Mouse (Mus musculus) CH12.LX (cell line): ENCODE measurements around the gene Haus2. TPM values are rescaled to one million over a fixed set of nuclear protein-coding genes. Genes with fewer than 3 reads are reported as not detected.

Experiments
- DNase-seq: peaks from one replicate; pipeline ENCODE4 v3.0.0-alpha.2; 2013; ENCODE audit errors: extremely low read depth
- H3K27ac ChIP-seq: 2 replicates; pipeline ENCODE4 v1.5.1; 2012; ENCODE audit warnings: low read depth, mild to moderate bottlenecking, control low read depth, moderate library complexity; ENCODE audit not compliant: insufficient read depth
- H3K27me3 ChIP-seq: replicated peaks from 2 replicates; pipeline ENCODE3; 2012; ENCODE audit warnings: inconsistent platforms
- H3K36me3 ChIP-seq, 2 experiments: replicated peaks in 1 of 2; 2 replicates each; pipeline versions ENCODE3 to v1.6.1; 2012; ENCODE audit warnings: inconsistent platforms in 1 of 2, low read length in 1 of 2, mild to moderate bottlenecking in 1 of 2, mixed read lengths in 1 of 2, moderate library complexity in 1 of 2; ENCODE audit not compliant: control insufficient read depth in 1 of 2, insufficient read depth in 1 of 2
- H3K4me1 ChIP-seq, 2 experiments: 2 replicates each; pipeline ENCODE4 v1.6.1; 2012; ENCODE audit warnings: inconsistent platforms in 1 of 2, moderate library complexity in 1 of 2; ENCODE audit not compliant: insufficient read depth in 2 of 2, control insufficient read depth in 1 of 2
- H3K4me2 ChIP-seq: 2 replicates; pipeline ENCODE4 v1.6.1; 2012; ENCODE audit warnings: low read depth, mild to moderate bottlenecking, control low read depth; ENCODE audit not compliant: poor library complexity, insufficient read depth, severe bottlenecking
- H3K4me3 ChIP-seq, 3 experiments: fragments of 150-350 bp in 1 of 3; sonication (generic) in 1 of 3; replicated peaks in 1 of 3; 2 replicates each; pipeline versions ENCODE3 to v1.5.1; 2011 to 2012; ENCODE audit warnings: low read depth in 2 of 3, low read length in 2 of 3, mild to moderate bottlenecking in 2 of 3, moderate library complexity in 2 of 3, control low read depth in 1 of 3, improper control_type of control experiment in 1 of 3, inconsistent platforms in 1 of 3, mixed read lengths in 1 of 3; ENCODE audit not compliant: poor library complexity in 1 of 3
- H3K79me2 ChIP-seq: replicated peaks from 2 replicates; pipeline ENCODE4 v1.6.1; 2012; ENCODE audit warnings: mild to moderate bottlenecking, moderate library complexity; ENCODE audit not compliant: control insufficient read depth, poor library complexity, insufficient read depth, severe bottlenecking; ENCODE audit errors: extremely low read depth
- H3K9ac ChIP-seq: 2 replicates; pipeline ENCODE4 v1.6.1; 2012; ENCODE audit warnings: low read depth, mild to moderate bottlenecking, control low read depth, moderate library complexity; ENCODE audit not compliant: insufficient read depth
- H3K9me3 ChIP-seq: replicated peaks from 2 replicates; pipeline ENCODE3; 2012; ENCODE audit warnings: low read length, inconsistent platforms, mixed read lengths
- BHLHE40 ChIP-seq: IDR thresholded peaks from 2 replicates; pipeline ENCODE4 v1.6.1; 2011; ENCODE audit warnings: mild to moderate bottlenecking, low read depth, low read length, improper control_type of control experiment
- CHD2 ChIP-seq: IDR thresholded peaks from 2 replicates; pipeline ENCODE4 v1.6.1; 2011; ENCODE audit warnings: low read length, improper control_type of control experiment
- CTCF ChIP-seq, 2 experiments: IDR thresholded peaks in 1 of 2; conservative IDR thresholded peaks in 1 of 2; 2 replicates each; pipeline ENCODE4 v1.5.1; 2011 to 2012; ENCODE audit warnings: low read depth in 2 of 2, low read length in 2 of 2, improper control_type of control experiment in 1 of 2, inconsistent platforms in 1 of 2, mild to moderate bottlenecking in 1 of 2, moderate library complexity in 1 of 2
- E2F4 ChIP-seq: IDR thresholded peaks from 2 replicates; pipeline ENCODE4 v1.6.1; 2011; ENCODE audit warnings: low read depth, low read length, improper control_type of control experiment; ENCODE audit not compliant: insufficient replicate concordance
- ELF1 ChIP-seq: IDR thresholded peaks from 2 replicates; pipeline ENCODE4 v1.6.1; 2014; ENCODE audit warnings: low read depth, mild to moderate bottlenecking, inconsistent platforms, low read length, improper control_type of control experiment
- GABPA ChIP-seq: IDR thresholded peaks from 2 replicates; pipeline ENCODE4 v1.6.1; 2012; ENCODE audit warnings: low read depth, low read length, improper control_type of control experiment, inconsistent platforms; ENCODE audit not compliant: insufficient replicate concordance
- HCFC1 ChIP-seq: IDR thresholded peaks from 2 replicates; pipeline ENCODE4 v1.6.1; 2012; ENCODE audit warnings: low read depth, mild to moderate bottlenecking, inconsistent platforms, low read length, improper control_type of control experiment
- IRF4 ChIP-seq: IDR thresholded peaks from 2 replicates; pipeline ENCODE4 v1.6.1; 2014; ENCODE audit warnings: low read depth, mild to moderate bottlenecking, inconsistent platforms, low read length, improper control_type of control experiment
- JUN ChIP-seq: IDR thresholded peaks from 2 replicates; pipeline ENCODE4 v1.6.1; 2011; ENCODE audit warnings: low read depth, mild to moderate bottlenecking, low read length, improper control_type of control experiment, moderate library complexity; ENCODE audit not compliant: insufficient read depth
- JUND ChIP-seq: conservative IDR thresholded peaks from 2 replicates; pipeline ENCODE4 v1.6.1; 2011; ENCODE audit warnings: low read depth, low read length, improper control_type of control experiment
- KAT2A ChIP-seq: IDR thresholded peaks from 2 replicates; pipeline ENCODE4 v1.6.1; 2012; ENCODE audit warnings: low read length, improper control_type of control experiment, inconsistent platforms; ENCODE audit not compliant: insufficient replicate concordance
- MAX ChIP-seq: IDR thresholded peaks from 2 replicates; pipeline ENCODE4 v1.6.1; 2011; ENCODE audit warnings: low read length, improper control_type of control experiment
- POLR2A ChIP-seq: IDR thresholded peaks from 2 replicates; pipeline ENCODE4 v1.6.1; 2011; ENCODE audit warnings: low read depth, mild to moderate bottlenecking, improper control_type of control experiment, low read length
- SMC3 ChIP-seq: IDR thresholded peaks from 2 replicates; pipeline ENCODE4 v1.6.1; 2011; ENCODE audit warnings: low read depth, low read length, improper control_type of control experiment
- TCF12 ChIP-seq: IDR thresholded peaks from 2 replicates; pipeline ENCODE4 v1.6.1; 2014; ENCODE audit warnings: low read depth, mild to moderate bottlenecking, inconsistent platforms, low read length, improper control_type of control experiment
- USF2 ChIP-seq: conservative IDR thresholded peaks from 2 replicates; pipeline ENCODE4 v1.6.1; 2011; ENCODE audit warnings: low read depth, low read length, improper control_type of control experiment
- ZMIZ1 ChIP-seq: IDR thresholded peaks from 2 replicates; pipeline ENCODE4 v1.6.1; 2012; ENCODE audit warnings: low read depth, mild to moderate bottlenecking, inconsistent platforms, low read length, improper control_type of control experiment
- ZNF384 ChIP-seq: IDR thresholded peaks from 2 replicates; pipeline ENCODE4 v1.6.1; 2012; ENCODE audit warnings: low read depth, low read length, improper control_type of control experiment, inconsistent platforms
- dilution Hi-C: fragments of 300-500 bp; cut with MboI; formaldehyde crosslinking; loops from 2 replicates; pipeline ENCODE4 v1.14.3; 2020; ENCODE audit warnings: low sequenced_read_pairs; ENCODE audit not compliant: extremely low pct_unique_long_range_greater_than_20kb, extremely low pct_ligation_motif_present
- in situ Hi-C: fragments of 300-500 bp; cut with MboI; formaldehyde crosslinking; loops from 3 replicates; pipeline ENCODE4 v1.14.3; 2019; ENCODE audit warnings: low sequenced_read_pairs, low pct_ligation_motif_present, low pct_unique_long_range_greater_than_20kb, mixed read lengths
- polyA plus RNA-seq: library from polyadenylated mRNA; unstranded; fragments of >175 nt; gene quantifications from 2 replicates; pipeline ENCODE4 v1.2.1, GENCODE M21; 2012; ENCODE audit warnings: low read depth; ENCODE audit not compliant: insufficient read length
- total RNA-seq, 2 experiments: library from RNA; depleted of rRNA; stranded (reverse); fragments of 300-350 nt in 1 of 2; fragments of >200 nt in 1 of 2; gene quantifications; 2 replicates each; pipeline ENCODE4 v1.2.3; 2012 to 2014

The Haus2 gene
- total and polyA plus RNA-seq, 3 experiments, result 12.8 to 37.8 (median 18.2) TPM

GRCm38 (mm10) chr2:120628886-120629735 is 19.9 kb downstream of the Haus2 start, which contains the start of gene Stard9 (continued):
- TF ChIP-seq E2F4 (no peak), GABPA (no peak), BHLHE40 (no peak)

- H3K4me1 ChIP-seq, result peaks cover 3 to 13% of the 10 kb centered on the region in 2 experiments; a peak in 2 of 4 replicates
- in situ Hi-C loops (no loop called here), dilution Hi-C loops (no loop called here)
- H3K4me2 ChIP-seq, result no peak overlapping the region
- no peak for DNase-seq
- no peaks in the 10 kb centered on the region for H3K9me3 ChIP-seq
- TF ChIP-seq SMC3, result no peak
- no peak for TF ChIP-seq KAT2A
- TF ChIP-seq ZMIZ1, result no peak
- TF ChIP-seq CTCF (conservative IDR thresholded peaks at IDR 0.05 in 1 of 2, IDR thresholded peaks at IDR 0.05 in 1 of 2; ENCODE audit: low read depth in 2 of 2, low read length in 2 of 2), result no peak
- no peak for TF ChIP-seq ZNF384
- TF ChIP-seq JUND, result no peak
- TF ChIP-seq HCFC1, result no peak
- TF ChIP-seq USF2, result no peak
- TF ChIP-seq BHLHE40, result no peak
- no peak for TF ChIP-seq IRF4
- no peak for TF ChIP-seq POLR2A
- TF ChIP-seq JUN, result no peak
- TF ChIP-seq TCF12, result no peak
- H3K27me3 ChIP-seq, result no peaks in the 10 kb centered on the region
- H3K27ac ChIP-seq, result no peak overlapping the region
- H3K9ac ChIP-seq, result no peak overlapping the region
- no peaks in the 10 kb centered on the region for H3K36me3 ChIP-seq
- H3K4me3 ChIP-seq, result no peak overlapping the region
- no peaks in the 10 kb centered on the region for H3K79me2 ChIP-seq
These were observed 21.1 kb downstream of the Haus2 start for GRCm38 (mm10) chr2:120630246-120630645.

GRCm38 (mm10) chr2:120630655-120631054 is 21.5 kb downstream of the Haus2 start:
- no peaks in the 10 kb centered on the region for H3K27me3 ChIP-seq
- H3K79me2 ChIP-seq, result no peaks in the 10 kb centered on the region
- DNase-seq, result no peak
- dilution Hi-C loops (no loop called here), in situ Hi-C loops (no loop called here)
- no peak overlapping the region for H3K4me2 ChIP-seq
- TF ChIP-seq MAX, result no peak
- TF ChIP-seq ELF1, result no peak
- no peak for TF ChIP-seq ZNF384
- no peak for TF ChIP-seq SMC3
- no peak for TF ChIP-seq CHD2
- H3K4me1 ChIP-seq, result peaks cover 3 to 13% of the 10 kb centered on the region in 2 experiments; a peak in 2 of 4 replicates
- H3K9me3 ChIP-seq, result no peaks in the 10 kb centered on the region
- no peak overlapping the region for H3K27ac ChIP-seq
- H3K4me3 ChIP-seq, result no peak overlapping the region
- H3K9ac ChIP-seq, result no peak overlapping the region
- no peaks in the 10 kb centered on the region for H3K36me3 ChIP-seq
